Mouse (Mus musculus) T-helper 17 cell (primary cell): Measurements from ENCODE around the gene AL732309.1.

Experiments used
- in situ Hi-C, 2 experiments: fragments of 300-600 bp; cut with MboI, MseI; formaldehyde crosslinking; loops; 1 replicate in 1 of 2; 2 replicates in 1 of 2; pipeline ENCODE4 v1.15.1; 2025; ENCODE audit warnings: high pct_unique_total_duplicates in 2 of 2

Gene AL732309.1

DNA sequence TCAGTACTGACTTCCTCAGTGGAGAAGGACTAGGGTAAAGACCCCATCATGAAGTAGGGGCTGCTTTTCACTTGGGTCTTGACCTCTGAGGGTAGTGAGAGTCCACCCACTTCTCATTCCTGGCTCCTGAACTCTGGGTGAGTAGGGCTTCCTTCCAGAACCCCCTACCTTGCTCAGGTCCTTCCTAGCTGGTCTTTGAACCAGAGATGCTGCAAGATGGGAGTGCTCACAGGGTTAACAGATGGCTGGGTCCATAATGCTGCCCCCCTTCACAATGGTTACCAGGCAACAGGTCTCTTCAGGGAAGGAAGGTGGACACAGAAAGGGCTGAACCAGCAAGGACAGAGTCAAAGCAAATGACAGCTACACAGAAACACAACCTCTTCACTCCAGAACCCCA, 28.2 kb downstream of the AL732309.1 start, which contains the start of gene Fam166a:
Gene Fam166a, plus strand, starts transcription at position 301 of the 400 bp plus-strand sequence.
- in situ Hi-C loops: loop anchor here in 1 of 2 experiments (25.0 kb wide), 1 partner anchor 1694 kb away; the partner anchor contains the start of genes Med22, Rpl7a, Surf1 and Surf2

DNA sequence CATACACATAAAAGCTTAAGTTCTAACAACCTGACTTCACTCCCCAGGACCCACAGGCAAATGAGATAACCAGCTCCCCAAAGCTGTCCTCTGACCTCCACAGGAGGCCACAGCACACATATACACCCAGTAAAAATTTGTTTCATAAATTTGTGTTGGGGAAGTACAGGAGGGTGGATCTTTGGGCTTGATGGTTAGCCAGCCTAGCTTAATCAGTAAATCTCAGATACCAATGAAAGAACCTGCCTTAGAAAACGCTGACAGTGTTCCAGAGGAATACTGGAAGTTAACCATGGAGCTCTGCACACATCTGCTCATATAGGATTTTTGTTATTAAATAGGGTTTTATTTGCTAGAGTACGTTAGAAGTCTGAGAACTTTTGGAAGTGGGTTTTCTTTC, 29.0 kb downstream of the AL732309.1 start:
- in situ Hi-C loops: loop anchor here in 1 of 2 experiments (25.0 kb wide), 1 partner anchor 1695 kb away; the partner anchor contains the start of genes Med22, Rpl7a, Surf1 and Surf2

DNA sequence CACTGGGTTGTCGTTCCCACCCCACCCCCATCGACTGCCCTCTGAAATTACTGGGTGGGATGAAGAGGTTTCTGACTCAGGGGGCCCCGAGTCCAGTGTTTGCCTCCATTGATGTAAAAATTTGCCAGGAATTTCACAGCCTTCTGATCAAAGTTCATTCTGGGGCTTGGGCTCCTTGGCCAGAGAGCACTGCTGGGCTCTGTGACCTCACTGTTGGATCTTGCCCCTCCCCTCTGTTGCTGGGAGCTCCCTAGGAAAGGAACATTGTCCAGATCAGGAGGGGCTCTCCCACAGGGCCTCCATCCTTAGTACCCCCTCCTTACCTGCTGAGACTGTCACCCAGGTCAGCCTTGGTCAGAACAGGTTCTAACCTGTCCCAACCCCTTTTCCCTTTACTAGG, 32.2 kb downstream of the AL732309.1 start, which contains the start of gene Stpg3:
Gene Stpg3, minus strand, starts transcription at position 194 of the 400 bp plus-strand sequence.
- in situ Hi-C loops: loop anchor here in 1 of 2 experiments (25.0 kb wide), 1 partner anchor 1698 kb away; the partner anchor contains the start of genes Med22, Rpl7a, Surf1 and Surf2

DNA sequence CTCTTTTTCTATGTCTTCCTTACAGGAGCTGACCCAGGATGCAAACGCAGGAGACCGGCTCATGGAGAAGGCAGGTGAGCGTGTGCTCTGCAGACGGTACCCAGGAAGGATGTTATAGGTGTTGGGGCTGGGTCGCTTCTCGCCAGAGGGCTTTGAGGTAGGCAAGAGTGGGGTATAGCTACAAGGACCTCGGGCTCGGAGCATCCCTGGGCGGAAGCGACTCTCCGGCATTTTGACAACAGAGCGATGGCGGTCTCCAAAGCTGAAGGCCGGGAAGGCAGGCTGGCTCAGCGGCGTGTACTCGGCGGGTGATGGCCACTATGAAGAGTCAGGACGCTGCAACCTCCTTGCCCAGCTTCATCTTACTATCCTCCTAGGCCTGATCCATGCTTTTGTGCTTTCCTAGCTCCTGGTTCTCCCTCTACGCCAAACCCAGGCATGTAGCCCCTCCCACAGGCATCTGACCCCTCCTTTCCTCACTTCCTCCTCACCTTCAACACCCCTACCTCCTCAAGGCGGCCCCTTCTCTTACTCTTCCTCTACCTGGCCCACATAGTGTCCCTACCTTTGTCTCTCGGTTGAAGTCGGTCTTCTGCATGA, 33.3 kb downstream of the AL732309.1 start:
- in situ Hi-C loops: loop anchor here in 1 of 2 experiments (25.0 kb wide), 1 partner anchor 1699 kb away; the partner anchor contains the start of genes Med22, Rpl7a, Surf1 and Surf2

DNA sequence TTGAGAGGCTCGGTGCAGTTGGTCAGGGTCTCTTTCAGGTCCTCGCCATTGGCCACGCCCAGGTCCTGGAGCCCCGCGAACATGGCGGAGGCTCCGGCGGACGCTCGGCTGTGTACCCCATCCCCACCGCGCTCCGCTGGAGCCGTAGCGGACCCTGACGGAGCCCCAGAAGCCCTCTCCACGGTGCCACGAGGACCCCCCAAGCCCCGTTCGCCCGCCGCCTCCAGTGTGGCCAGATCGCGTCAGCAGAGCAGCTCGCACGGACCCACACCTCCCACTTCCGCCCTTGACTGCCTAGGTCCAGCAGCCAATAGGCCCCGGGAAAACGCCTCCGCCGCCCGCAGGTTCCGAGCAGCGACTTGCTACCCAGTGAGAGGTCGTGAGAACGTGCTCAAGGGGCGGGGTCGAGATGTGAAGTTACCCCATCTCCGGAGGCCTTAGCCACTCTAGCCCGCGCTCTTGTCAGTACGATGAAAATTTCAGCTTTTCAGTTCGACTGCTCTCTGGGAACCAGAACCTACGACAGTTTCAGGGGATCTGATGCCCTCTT, 35.5 kb downstream of the AL732309.1 start, which contains the start of gene Nelfb:
Gene Nelfb, minus strand, starts transcription at position 369 of the 550 bp plus-strand sequence.
- in situ Hi-C loops: loop anchor here in 1 of 2 experiments (25.0 kb wide), 1 partner anchor 1701 kb away; the partner anchor contains the start of genes Med22, Rpl7a, Surf1 and Surf2

DNA sequence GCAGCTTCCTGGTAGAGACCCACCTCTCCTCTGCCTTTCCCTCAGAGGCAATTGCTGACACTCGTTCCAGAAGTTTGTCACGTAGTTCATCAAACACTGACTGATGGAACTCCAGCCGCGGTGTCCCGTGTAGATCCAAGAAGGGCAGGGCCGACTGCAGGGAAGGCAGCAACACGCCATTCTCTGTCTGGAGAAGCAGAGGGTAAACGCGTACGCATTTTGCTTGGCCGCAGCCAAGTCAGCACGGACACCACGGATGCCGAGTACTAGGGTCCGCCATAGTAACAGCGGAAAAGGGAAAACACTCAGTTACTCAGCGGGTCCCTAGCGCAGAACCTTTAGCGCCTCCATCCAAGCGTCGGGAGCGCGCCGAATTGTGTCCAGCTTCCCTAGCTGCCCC, 36.0 kb downstream of the AL732309.1 start:
- in situ Hi-C loops: loop anchor here in 1 of 2 experiments (25.0 kb wide), 1 partner anchor 1702 kb away; the partner anchor contains the start of genes Med22, Rpl7a, Surf1 and Surf2

DNA sequence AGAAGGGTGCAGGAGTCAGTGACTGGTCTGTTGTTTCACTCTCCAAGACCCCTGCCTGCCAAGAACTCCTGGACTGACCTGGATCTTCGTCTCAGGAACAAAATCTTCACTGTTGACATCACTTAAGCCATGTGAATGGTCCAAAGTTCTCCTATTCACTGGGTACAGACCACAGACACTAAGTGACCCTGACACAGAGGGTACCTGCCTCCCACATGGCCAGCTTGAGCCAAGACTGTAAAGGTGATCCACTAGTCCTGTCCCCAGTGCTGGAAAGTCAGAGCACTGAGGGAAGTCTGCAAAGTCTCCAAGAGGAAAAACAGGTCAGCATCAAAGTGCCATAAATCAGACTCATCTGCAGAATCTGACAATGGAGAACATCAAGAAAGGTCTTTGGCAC, 39.1 kb downstream of the AL732309.1 start:
- in situ Hi-C loops: loop anchor here in 1 of 2 experiments (25.0 kb wide), 1 partner anchor 1705 kb away; the partner anchor contains the start of genes Med22, Rpl7a, Surf1 and Surf2

DNA sequence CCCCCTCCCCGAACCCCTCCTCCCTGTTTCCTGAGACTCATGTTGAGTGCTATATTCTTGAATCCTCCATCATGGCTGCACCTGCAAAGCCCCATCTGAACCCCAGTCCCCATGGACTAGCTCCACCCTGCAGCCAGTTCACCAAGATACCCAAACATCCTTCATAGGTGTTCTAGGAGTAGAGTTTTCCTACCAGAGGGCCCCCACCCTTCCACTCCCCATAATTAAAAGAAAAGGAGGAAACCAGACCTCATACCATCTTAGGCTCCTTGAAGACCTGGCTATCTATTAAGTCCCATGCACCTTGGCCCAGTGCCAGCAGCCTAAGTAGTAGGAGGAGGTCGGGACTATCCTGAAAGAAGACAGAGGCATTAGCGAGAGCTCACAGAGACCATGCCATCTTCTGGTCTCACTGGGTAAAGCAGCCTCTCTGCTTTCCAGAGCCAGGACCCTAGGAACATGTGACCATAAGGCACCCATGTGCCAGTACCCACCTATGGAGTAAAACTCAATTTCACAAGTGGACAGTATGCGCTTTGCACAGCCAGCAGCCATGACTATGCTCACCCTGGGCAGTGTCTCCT, 42.9 kb downstream of the AL732309.1 start:
- in situ Hi-C loops: loop anchor here in 1 of 2 experiments (25.0 kb wide), 1 partner anchor 1709 kb away; the partner anchor contains the start of genes Med22, Rpl7a, Surf1 and Surf2

DNA sequence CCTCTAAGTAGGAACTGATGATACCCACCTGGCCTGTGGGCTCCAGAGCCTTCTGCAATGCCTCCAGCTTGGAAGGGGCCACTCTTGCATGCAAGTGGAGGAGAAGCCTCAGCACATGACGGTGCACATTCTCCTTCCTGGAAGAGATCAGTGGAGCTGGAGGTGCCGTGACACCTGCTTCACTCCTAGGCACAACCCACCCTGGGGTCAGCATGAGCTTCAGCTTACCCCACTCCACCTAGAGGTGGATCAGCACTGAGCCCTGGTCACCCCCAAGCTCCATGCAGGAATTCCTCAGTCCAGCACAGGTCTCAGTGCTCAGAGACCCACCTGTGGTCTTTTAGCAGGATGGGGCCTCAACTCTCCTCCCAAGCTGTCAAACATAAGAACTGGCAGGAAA, 46.0 kb downstream of the AL732309.1 start:
- in situ Hi-C loops: loop anchor here in 1 of 2 experiments (25.0 kb wide), 1 partner anchor 1712 kb away; the partner anchor contains the start of genes Med22, Rpl7a, Surf1 and Surf2

DNA sequence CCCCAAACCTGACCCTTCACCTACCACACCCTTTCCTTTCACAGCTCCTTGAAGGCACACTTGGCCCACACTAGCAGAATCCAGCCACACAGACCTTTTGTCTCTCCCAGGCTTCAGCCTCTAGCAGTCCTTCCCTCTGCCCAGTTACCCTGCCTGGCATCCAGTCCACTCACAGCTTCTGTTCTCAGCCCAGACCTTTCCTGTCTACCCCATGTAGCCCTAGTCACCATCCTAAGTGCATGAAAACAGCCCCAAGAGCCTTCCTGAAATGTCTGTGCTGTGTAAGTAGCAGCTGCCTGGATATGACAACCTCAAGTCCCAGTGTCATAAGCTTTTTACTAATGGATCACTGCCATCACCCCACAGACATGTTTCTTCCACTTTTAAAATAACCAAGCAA, 48.7 kb downstream of the AL732309.1 start:
- in situ Hi-C loops: no loop called here

DNA sequence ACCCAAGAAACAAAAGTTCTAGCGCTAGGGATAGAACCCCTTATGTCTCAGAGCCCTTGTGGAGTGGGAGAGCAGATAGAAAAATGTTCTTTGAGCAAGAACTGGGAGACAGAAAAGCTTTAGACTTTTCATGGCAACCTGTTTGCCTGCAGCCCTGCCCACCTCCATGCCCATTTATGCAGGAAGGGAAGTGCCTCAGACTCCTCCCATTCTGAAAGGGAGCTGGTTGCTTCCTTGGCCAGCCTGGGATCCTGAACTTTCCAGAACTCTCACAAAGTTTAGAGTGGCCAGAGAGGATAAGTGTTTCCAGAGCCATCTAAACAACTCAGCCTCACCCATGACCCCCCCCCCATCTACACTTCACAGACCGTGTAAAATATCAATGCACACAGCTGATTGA, 49.5 kb downstream of the AL732309.1 start:
- in situ Hi-C loops: no loop called here

DNA sequence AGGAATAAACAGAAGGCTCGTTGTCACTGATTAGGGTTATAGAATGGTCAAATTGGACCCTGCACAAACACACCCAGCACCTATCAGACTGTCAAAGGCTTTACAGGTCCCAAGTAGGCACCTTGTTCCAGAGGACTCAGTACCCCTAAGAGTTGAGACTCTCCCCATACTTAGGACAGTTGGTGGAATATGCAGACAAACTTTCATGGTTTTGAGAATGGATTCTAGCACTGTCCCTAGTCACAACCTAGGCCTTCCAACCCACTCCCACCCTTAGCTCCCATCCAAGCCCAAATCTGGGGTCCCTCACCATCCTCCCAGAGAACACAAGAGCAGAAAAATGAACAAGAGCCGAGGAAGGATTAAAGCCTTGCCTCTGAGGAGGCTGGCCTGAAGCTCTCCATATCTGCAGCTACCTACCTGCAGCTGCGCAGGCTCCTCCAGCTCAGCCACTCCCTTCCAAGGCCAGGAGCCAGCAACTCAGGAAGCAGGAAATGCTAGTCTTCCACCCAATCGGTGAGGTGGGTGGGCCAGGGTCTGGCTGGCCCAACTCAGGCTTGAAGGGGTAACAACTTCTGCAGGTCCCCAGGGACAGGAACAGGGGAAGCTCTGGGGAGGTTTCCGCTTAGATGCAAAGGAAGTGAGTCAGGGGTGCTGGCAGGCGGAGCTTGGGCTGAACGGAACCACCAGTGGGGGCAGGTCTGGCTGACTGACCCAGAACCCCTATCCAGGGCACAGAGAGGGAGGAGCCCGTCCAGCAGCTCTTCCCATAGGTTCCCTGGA, 50.3 kb downstream of the AL732309.1 start, which contains the start of gene Tor4a:
Gene Tor4a, minus strand, starts transcription at position 715 of the 783 bp plus-strand sequence.
- in situ Hi-C loops: no loop called here

DNA sequence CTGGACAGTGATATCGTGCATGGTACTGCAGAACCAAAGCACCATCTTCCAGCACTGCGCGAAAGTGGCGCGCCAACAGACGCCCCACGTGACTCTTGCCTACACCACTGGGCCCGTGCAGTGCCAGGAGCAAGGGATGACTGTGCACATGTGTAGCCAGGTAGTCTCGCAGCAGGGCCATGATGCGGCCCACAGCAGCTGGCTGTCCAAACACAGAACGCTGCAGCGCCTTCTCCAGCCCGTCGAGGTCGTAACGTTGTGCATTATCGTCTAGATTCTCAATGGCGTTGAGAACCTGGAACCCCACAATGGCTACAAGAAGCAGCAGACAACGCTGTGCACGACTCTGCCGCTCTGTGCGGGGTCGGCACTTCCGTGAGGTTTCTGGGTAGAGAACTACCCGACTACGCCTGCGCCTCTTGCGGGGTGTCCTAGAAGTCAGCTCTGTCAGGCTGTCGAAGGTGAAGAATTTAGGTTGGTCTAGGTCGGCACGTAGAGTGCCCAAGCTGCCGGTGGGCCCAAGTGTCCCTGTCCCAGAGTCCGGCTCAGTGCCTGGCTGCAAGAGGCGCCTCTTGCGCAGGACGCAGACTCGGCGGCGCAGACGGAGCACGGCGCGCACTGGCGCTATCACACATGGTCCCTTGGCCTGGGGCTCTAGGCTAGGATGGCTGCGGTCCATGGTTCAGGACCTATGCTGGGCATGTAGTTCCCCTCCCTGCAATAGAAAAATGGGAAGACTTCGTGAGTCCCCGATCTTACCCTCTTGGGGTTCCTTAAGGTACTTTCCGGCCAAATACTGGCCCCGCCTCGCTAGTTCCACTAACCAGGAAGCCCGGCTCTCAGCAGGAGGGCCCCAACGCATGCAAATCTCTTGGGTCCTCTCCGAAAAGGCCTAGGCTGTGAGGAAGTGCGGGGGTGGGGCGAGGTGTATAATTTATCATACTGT, 51.2 kb downstream of the AL732309.1 start:
- in situ Hi-C loops: no loop called here
